Mouse (Mus musculus) heart, embryonic 14.5 days (tissue): ENCODE measurements around the gene Kcna7. TPM values are rescaled to one million over a fixed set of nuclear protein-coding genes. Genes with fewer than 3 reads are reported as not detected.

Experiments
- ATAC-seq: fragments of 200-750 bp; cut with Nextera tagmentation; 2 replicates; pipeline ENCODE4 v1.8.0; 2017; ENCODE audit warnings: low read depth, moderate TSS enrichment; ENCODE audit not compliant: insufficient number of reproducible peaks, insufficient read depth, low FRiP score
- H3K27ac ChIP-seq, 2 experiments: fragments of 200-500 bp in 1 of 2; fragments of 300-500 bp in 1 of 2; sonication (generic) in 1 of 2; replicated peaks in 1 of 2; 2 replicates each; pipeline ENCODE4 v1.5.1; 2012 to 2014; ENCODE audit warnings: low read depth in 2 of 2, low read length in 2 of 2, control low read depth in 1 of 2, mild to moderate bottlenecking in 1 of 2, mixed read lengths in 1 of 2; ENCODE audit not compliant: control insufficient read depth in 1 of 2, insufficient read depth in 1 of 2
- H3K27me3 ChIP-seq: fragments of 300-500 bp; sonication (generic); 2 replicates; pipeline ENCODE4 v1.6.1; 2014; ENCODE audit warnings: mild to moderate bottlenecking, low read length, control low read depth; ENCODE audit not compliant: control insufficient read depth, insufficient read depth
- H3K36me3 ChIP-seq: fragments of 300-500 bp; sonication (generic); 2 replicates; pipeline ENCODE4 v1.6.1; 2014; ENCODE audit warnings: mild to moderate bottlenecking, control low read depth, low read length, mixed read lengths; ENCODE audit not compliant: control insufficient read depth, insufficient read depth
- H3K4me1 ChIP-seq, 2 experiments: fragments of 200-500 bp in 1 of 2; fragments of 300-500 bp in 1 of 2; sonication (generic) in 1 of 2; 2 replicates each; pipeline ENCODE4 v1.6.1; 2012 to 2014; ENCODE audit warnings: low read length in 2 of 2, control low read depth in 1 of 2, mixed read lengths in 1 of 2; ENCODE audit not compliant: control insufficient read depth in 2 of 2, insufficient read depth in 2 of 2
- H3K4me2 ChIP-seq: fragments of 300-500 bp; sonication (generic); 2 replicates; pipeline ENCODE4 v1.6.1; 2014; ENCODE audit warnings: mild to moderate bottlenecking, low read length
- H3K4me3 ChIP-seq, 2 experiments: fragments of 200-500 bp in 1 of 2; fragments of 300-500 bp in 1 of 2; sonication (generic) in 1 of 2; 2 replicates each; pipeline ENCODE4 v1.5.1; 2012 to 2014; ENCODE audit warnings: low read length in 2 of 2, mild to moderate bottlenecking in 2 of 2, control low read depth in 1 of 2, low read depth in 1 of 2, moderate library complexity in 1 of 2; ENCODE audit not compliant: control insufficient read depth in 1 of 2, insufficient read depth in 1 of 2
- H3K9ac ChIP-seq: fragments of 300-500 bp; sonication (generic); 2 replicates; pipeline ENCODE4 v1.6.1; 2014; ENCODE audit warnings: mild to moderate bottlenecking, low read length
- H3K9me3 ChIP-seq: fragments of 300-500 bp; sonication (generic); 2 replicates; pipeline ENCODE4 v1.6.1; 2016; ENCODE audit warnings: low read length, control low read depth; ENCODE audit not compliant: control insufficient read depth
- WGBS: fragments of 180-500 bp; shearing (Covaris S2); extraction: QIAGEN DNeasy Blood & Tissue Kit; methylation state at CpG from one replicate; pipeline ENCODE4 v1.1.7; 2014; 5-methylcytosine and 5-hydroxymethylcytosine counted together
- polyA plus RNA-seq: library from polyadenylated mRNA; unstranded; fragments of >200 nt; fragmentation: Nextera tagmentation; extraction: Ambion mirVana; gene quantifications from 2 replicates; pipeline ENCODE4 v1.2.1, GENCODE M21; 2014

Gene Kcna7
- polyA plus RNA-seq, 1 experiment from 2014 or later, result 0.38 TPM

GRCm38 (mm10) chr7:45435038-45435437, 29.6 kb downstream of the Kcna7 start:
- ATAC-seq, result no peak

GRCm38 (mm10) chr7:45436444-45436843, 31.0 kb downstream of the Kcna7 start:
- Histone ChIP-seq H3K9ac (peak overlapping the region; percentile 90), H3K27ac (no peak overlapping the region), H3K9me3 (no peaks in the 10 kb centered on the region), H3K4me2 (peak overlapping the region; percentile 65), H3K36me3 (peaks cover 40% of the 10 kb centered on the region), H3K27me3 (no peaks in the 10 kb centered on the region), H3K4me3 (no peak overlapping the region), H3K4me1 (peaks cover 19 to 37% of the 10 kb centered on the region in 2 experiments)
- WGBS, result 82% methylated on average over 5 of the region's 5 CpGs
- no peak for ATAC-seq

More at GRCm38 (mm10) chr7:45435038-45435437, 29.6 kb downstream of the Kcna7 start:
- Histone ChIP-seq H3K4me2 (peak overlapping the region; percentile 65), H3K27me3 (no peaks in the 10 kb centered on the region), H3K9ac (peak overlapping the region; percentile 90), H3K9me3 (no peaks in the 10 kb centered on the region), H3K27ac (peak overlapping the region; percentile 85 to 90), H3K4me3 (peak overlapping the region; percentile 69 to 83), H3K36me3 (peaks cover 40% of the 10 kb centered on the region), H3K4me1 (peaks cover 19 to 37% of the 10 kb centered on the region in 2 experiments)
- WGBS, result under 1% methylated on average over 16 of the region's 16 CpGs

GRCm38 (mm10) chr7:45437046-45437445, 31.6 kb downstream of the Kcna7 start:
- Histone ChIP-seq H3K27me3 (no peaks in the 10 kb centered on the region), H3K27ac (no peak overlapping the region), H3K9ac (peak overlapping the region; percentile 9; the same call in 1 of the 2 replicates), H3K9me3 (no peaks in the 10 kb centered on the region), H3K4me2 (peak overlapping the region; percentile 65), H3K4me3 (no peak overlapping the region), H3K4me1 (peaks cover 19 to 37% of the 10 kb centered on the region in 2 experiments), H3K36me3 (peaks cover 41% of the 10 kb centered on the region)
- 49% methylated on average over 6 of the region's 6 CpGs for WGBS
- no peak for ATAC-seq

- H3K4me3 ChIP-seq, result no peak within 1 kb of the TSS
- ATAC-seq, result no peak
Measured at GRCm38 (mm10) chr7:45437521-45438276, 32.2 kb downstream of the Kcna7 start, which contains the start of gene Ruvbl2. Ruvbl2 (minus strand) TSS chr7:45438096.

GRCm38 (mm10) chr7:45443526-45444420, 38.3 kb downstream of the Kcna7 start:
- no peak overlapping the region for H3K9ac ChIP-seq
- no peaks in the 10 kb centered on the region for H3K9me3 ChIP-seq
- H3K4me1 ChIP-seq, result no peaks in the 10 kb centered on the region
- no peak overlapping the region for H3K4me3 ChIP-seq
- H3K4me2 ChIP-seq, result no peak overlapping the region
- WGBS, result 73% methylated on average over 22 of the region's 22 CpGs
- no peak for ATAC-seq
- H3K27ac ChIP-seq, result no peak overlapping the region
- peaks cover 87% of the 10 kb centered on the region for H3K36me3 ChIP-seq
- H3K27me3 ChIP-seq, result no peaks in the 10 kb centered on the region

More at GRCm38 (mm10) chr7:45437521-45438276, 32.2 kb downstream of the Kcna7 start, which contains the start of gene Ruvbl2:
- H3K27ac ChIP-seq, result no peak within 1 kb of the TSS
- 28% methylated on average over 19 of the region's 19 CpGs for WGBS
- H3K4me2 ChIP-seq, result peak within 1 kb of the TSS; percentile 65
- H3K4me1 ChIP-seq, result peaks cover 19 to 37% of the 10 kb centered on the region in 2 experiments
- H3K36me3 ChIP-seq, result peaks cover 47% of the 10 kb centered on the region
- H3K27me3 ChIP-seq, result no peaks in the 10 kb centered on the region
- peak within 1 kb of the TSS; percentile 16; the same call in 1 of the 2 replicates for H3K9ac ChIP-seq
- no peaks in the 10 kb centered on the region for H3K9me3 ChIP-seq

DNA sequence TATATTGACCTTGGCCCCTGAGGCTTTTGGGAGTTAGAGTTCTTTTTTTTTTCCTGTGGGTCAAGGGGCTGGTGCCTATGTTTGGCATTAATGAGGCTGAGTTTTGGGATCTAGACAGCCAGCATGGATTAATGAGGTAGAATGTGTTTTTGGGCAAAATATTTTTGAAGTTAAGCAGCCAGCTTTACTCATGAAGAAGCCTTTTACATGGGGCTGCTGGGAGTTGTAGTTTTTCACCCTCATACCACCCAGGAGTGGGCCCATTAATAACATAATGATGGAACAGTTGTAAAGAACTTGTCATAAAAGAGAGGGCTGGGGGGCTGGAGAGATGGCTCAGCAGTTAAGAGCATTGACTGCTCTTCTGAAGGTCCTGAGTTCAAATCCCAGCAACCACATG, 41.1 kb downstream of the Kcna7 start:
- H3K27ac ChIP-seq, result no peak overlapping the region
- H3K36me3 ChIP-seq, result peaks cover 77% of the 10 kb centered on the region
- H3K4me2 ChIP-seq, result no peak overlapping the region
- H3K9me3 ChIP-seq, result no peaks in the 10 kb centered on the region
- ATAC-seq, result no peak
- no peaks in the 10 kb centered on the region for H3K27me3 ChIP-seq
- H3K9ac ChIP-seq, result no peak overlapping the region
- H3K4me1 ChIP-seq, result no peaks in the 10 kb centered on the region
- no peak overlapping the region for H3K4me3 ChIP-seq

DNA sequence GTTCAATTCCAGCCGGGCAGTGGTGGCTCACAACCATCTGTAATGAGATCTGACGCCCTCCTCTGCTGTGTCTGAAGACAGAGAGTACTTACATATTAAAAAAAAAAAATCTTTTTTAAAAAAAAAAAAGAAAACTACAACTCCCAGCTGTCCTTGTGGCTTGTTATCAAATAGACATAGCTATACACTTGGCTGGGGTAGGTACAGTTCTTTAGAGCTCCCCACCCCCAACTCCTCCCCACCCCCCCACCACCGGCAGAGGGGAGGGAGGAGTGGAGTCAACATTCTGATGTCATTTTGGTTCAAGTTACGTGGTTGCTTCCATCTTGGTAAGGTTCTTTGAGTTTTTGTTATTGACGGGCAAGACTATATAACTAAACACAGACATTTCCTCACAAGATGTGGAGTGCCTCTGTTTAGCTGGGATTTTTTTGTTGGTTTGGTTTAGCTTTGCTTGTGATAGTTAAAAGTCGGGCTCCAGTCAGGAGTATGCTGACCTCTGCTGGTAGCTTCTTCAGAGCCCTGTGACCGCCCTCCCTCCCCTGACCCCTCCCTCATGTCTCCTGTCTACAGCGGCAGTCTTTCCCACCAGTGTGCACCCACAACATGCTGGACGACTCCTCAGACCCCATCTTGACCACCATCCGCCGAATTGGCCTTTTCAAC, 42.0 kb downstream of the Kcna7 start:
- no peaks in the 10 kb centered on the region for H3K4me1 ChIP-seq
- H3K27me3 ChIP-seq, result no peaks in the 10 kb centered on the region
- peaks cover 78% of the 10 kb centered on the region for H3K36me3 ChIP-seq
- H3K4me3 ChIP-seq, result no peak overlapping the region
- no peak overlapping the region; a peak in 1 of 4 replicates for H3K27ac ChIP-seq
- WGBS, result 31% methylated on average over 11 of the region's 11 CpGs
- H3K4me2 ChIP-seq, result no peak overlapping the region
- ATAC-seq, result no peak
- no peaks in the 10 kb centered on the region for H3K9me3 ChIP-seq
- peak overlapping the region; percentile 22; the same call in 1 of the 2 replicates for H3K9ac ChIP-seq
